17 mouse cellular contexts compared by ENCODE assay signal in the genomic region with DNA sequence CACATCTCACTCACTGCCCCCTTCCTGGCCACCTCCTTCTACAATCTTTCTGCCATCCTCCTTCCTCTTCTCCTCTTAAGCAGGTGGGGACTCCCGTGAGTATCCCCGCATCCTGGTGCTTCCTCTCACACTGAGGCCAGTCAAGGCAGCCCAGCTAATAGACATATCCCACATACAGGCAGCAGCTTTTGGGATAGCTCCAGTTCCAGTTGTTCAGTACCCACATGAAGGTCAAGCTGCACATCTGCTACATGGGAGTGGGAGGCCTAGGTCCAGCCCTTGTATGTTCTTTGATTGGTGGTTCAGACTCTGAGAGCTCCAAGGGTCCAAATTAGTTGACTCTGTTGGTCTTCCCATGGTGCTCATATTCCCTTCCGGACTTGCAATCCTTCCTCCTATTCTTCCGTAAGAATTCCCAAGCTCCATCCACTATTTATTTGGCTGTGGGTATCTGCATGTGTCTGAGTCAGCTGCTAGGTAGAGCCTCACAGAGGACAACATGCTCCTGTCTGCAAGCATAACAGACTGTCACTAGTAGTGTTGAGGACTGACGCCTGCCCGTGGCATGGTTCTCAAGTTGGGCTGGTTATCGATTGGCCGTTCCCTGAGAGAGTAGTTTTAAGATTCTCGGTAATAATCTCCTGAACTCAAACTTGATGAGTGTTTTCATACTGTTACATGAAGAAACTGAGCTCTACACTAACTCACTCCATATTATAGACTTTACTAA.
"Had no signal": no experiment of that assay in that cellular context is flagged by ENCODE, and none has a peak within 500 bp of the region (broad histone marks: within the 10 kb centered on the region; RNA-seq: fewer than 3 reads in every experiment).

No protein-coding gene starts in this region.

- H3K4me2 ChIP-seq: liver, embryonic 13.5 days; midbrain, embryonic 13.5 days; neural tube, embryonic 13.5 days; stomach, embryonic 15.5 days had no signal

- H3K4me3 ChIP-seq: left cerebral cortex, adult 2 months; liver, embryonic 13.5 days; megakaryocyte, embryonic 14.5 days; midbrain, embryonic 10.5 days; midbrain, embryonic 13.5 days; myocyte; neural tube, embryonic 13.5 days; stomach, embryonic 15.5 days had no signal

- ATAC-seq: midbrain, embryonic 13.5 days; midbrain, embryonic 16.5 days had no signal

- DNase-seq: kidney, postnatal 10 days; kidney, postnatal 36 days; layer of hippocampus, postnatal 36 days; liver, embryonic 13.5 days; lung, adult 2 months; retina, postnatal 1 day; right cerebral cortex, postnatal 25 days; spleen, adult 18-20 months; thymus, postnatal 25 days had no signal

- H3K27me3 ChIP-seq: liver, embryonic 13.5 days; megakaryocyte, embryonic 14.5 days; midbrain, embryonic 13.5 days; neural tube, embryonic 13.5 days; stomach, embryonic 15.5 days had no signal

- H3K4me1 ChIP-seq: midbrain, embryonic 10.5 days; neural tube, embryonic 13.5 days; stomach, embryonic 15.5 days had no signal

- H3K27ac ChIP-seq: left cerebral cortex, adult 2 months; liver, embryonic 13.5 days; midbrain, embryonic 10.5 days; midbrain, embryonic 13.5 days; neural tube, embryonic 13.5 days; stomach, embryonic 15.5 days had no signal

- H3K9me3 ChIP-seq: liver, embryonic 13.5 days; megakaryocyte, embryonic 14.5 days; midbrain, embryonic 10.5 days; midbrain, embryonic 13.5 days; neural tube, embryonic 13.5 days; stomach, embryonic 15.5 days had no signal

- H3K36me3 ChIP-seq: liver, embryonic 13.5 days; midbrain, embryonic 10.5 days; midbrain, embryonic 13.5 days; neural tube, embryonic 13.5 days; stomach, embryonic 15.5 days had no signal

- H3K9ac ChIP-seq: liver, embryonic 13.5 days; midbrain, embryonic 13.5 days; neural tube, embryonic 13.5 days; stomach, embryonic 15.5 days had no signal
